Mouse (Mus musculus): ENCODE data around the gene Exosc9.

DNA sequence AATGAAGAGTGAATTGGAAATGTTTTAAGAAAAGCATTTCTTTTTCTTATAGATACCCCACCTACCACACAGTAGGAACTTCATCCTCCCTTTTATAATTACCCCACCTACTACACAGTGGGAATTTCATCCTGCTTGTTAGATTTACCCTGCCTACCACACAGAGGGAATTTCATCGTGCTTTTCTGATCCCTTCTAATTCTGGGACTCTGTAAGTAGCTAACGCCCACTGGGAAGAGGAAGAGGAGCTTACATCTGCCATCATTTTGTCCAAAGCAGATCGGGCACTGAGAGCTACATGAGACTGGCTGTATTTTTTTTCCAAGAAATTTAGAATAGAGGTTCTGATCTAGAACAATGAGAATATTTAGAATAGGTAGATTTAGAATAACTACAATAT, 7.4 kb upstream of the Exosc9 start:
- no peak for TF ChIP-seq CTCF (IDR thresholded peaks at IDR 0.05)
- TF ChIP-seq EP300 (IDR thresholded peaks at IDR 0.05): no peak

All from lung, postnatal 0 days (tissue).